Mouse (Mus musculus): ENCODE measurements around the gene Kmt5c.

DNA sequence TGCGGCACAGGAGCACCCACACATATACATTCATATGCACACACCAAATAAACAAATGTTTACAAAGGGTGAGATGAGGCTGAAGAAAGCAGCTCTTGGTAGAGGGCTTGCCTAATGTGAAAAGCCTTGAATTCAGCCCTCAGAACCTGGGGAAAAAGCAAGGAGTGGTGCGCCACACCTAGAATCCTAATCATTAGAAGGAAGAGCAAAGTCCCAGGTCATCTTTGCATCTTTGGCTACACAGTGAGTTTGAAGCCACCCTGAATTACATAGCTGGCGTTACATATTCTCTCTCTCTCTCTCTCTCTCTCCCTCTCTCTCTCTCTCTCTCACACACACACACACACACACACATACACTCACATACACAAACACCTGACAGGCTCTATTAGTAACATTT, 20.6 kb upstream of the Kmt5c start:
- no peak for TF ChIP-seq CTCF (IDR thresholded peaks at IDR 0.05; ENCODE audit: low read depth)
- no peak for TF ChIP-seq EP300 (IDR thresholded peaks at IDR 0.05; ENCODE audit: low read depth)

Data from liver, postnatal 0 days (tissue).